Mouse (Mus musculus): ENCODE results near the gene Eef2. TPM values are rescaled to one million over a fixed set of nuclear protein-coding genes. Genes with fewer than 3 reads are reported as not detected.

Eef2 gene
- total and polyA plus RNA-seq, 3 experiments, result 1,752 to 4,660 (median 2,649) TPM

- peaks cover 90% of the 10 kb centered on the region for H3K79me2 ChIP-seq (replicated peaks; ENCODE audit: control insufficient read depth, extremely low read depth, insufficient read depth, poor library complexity, severe bottlenecking)
- peaks cover 57 to 88% of the 10 kb centered on the region in 2 experiments for H3K36me3 ChIP-seq (replicated peaks in 1 of 2; ENCODE audit: control insufficient read depth in 1 of 2, insufficient read depth in 1 of 2, low read length in 1 of 2)
- no peak overlapping the region for H3K4me3 ChIP-seq (replicated peaks in 1 of 3; ENCODE audit: low read depth in 2 of 3, low read length in 2 of 3, poor library complexity in 1 of 3)
- no peak overlapping the region for H3K9ac ChIP-seq (ENCODE audit: insufficient read depth, low read depth)
- no peaks in the 10 kb centered on the region for H3K9me3 ChIP-seq (replicated peaks; ENCODE audit: low read length)
- TF ChIP-seq BHLHE40 (IDR thresholded peaks at IDR 0.05; ENCODE audit: low read depth, low read length) (no peak), NELFE (IDR thresholded peaks at IDR 0.05; ENCODE audit: low read depth, low read length) (no peak)
- no peak overlapping the region for H3K4me2 ChIP-seq (ENCODE audit: insufficient read depth, low read depth, poor library complexity, severe bottlenecking)
- H3K27me3 ChIP-seq (replicated peaks), result no peaks in the 10 kb centered on the region
- H3K27ac ChIP-seq (ENCODE audit: insufficient read depth, low read depth), result no peak overlapping the region
- in situ Hi-C loops (cut with MboI; ENCODE audit: low pct_ligation_motif_present, low pct_unique_long_range_greater_than_20kb, low sequenced_read_pairs), result no loop called here
- peaks cover 28 to 98% of the 10 kb centered on the region in 2 experiments for H3K4me1 ChIP-seq (ENCODE audit: control insufficient read depth in 1 of 2, insufficient read depth in 2 of 2)
- DNase-seq (ENCODE audit: extremely low read depth), result no peak
- dilution Hi-C loops (cut with MboI; ENCODE audit: extremely low pct_ligation_motif_present, extremely low pct_unique_long_range_greater_than_20kb, low sequenced_read_pairs), result no loop called here
These were observed 31.8 kb upstream of the Eef2 start for GRCm38 (mm10) chr10:81144667-81145066.

- Histone ChIP-seq H3K9ac (ENCODE audit: insufficient read depth, low read depth) (no peak overlapping the region), H3K4me3 (replicated peaks in 1 of 3; ENCODE audit: low read depth in 2 of 3, low read length in 2 of 3, poor library complexity in 1 of 3) (no peak overlapping the region), H3K36me3 (replicated peaks in 1 of 2; ENCODE audit: control insufficient read depth in 1 of 2, insufficient read depth in 1 of 2, low read length in 1 of 2) (peaks cover 61 to 90% of the 10 kb centered on the region in 2 experiments), H3K27me3 (replicated peaks) (no peaks in the 10 kb centered on the region), H3K4me2 (ENCODE audit: insufficient read depth, low read depth, poor library complexity, severe bottlenecking) (no peak overlapping the region), H3K27ac (ENCODE audit: insufficient read depth, low read depth) (no peak overlapping the region), H3K4me1 (ENCODE audit: control insufficient read depth in 1 of 2, insufficient read depth in 2 of 2) (peaks cover 24 to 98% of the 10 kb centered on the region in 2 experiments), H3K79me2 (replicated peaks; ENCODE audit: control insufficient read depth, extremely low read depth, insufficient read depth, poor library complexity, severe bottlenecking) (peaks cover 86% of the 10 kb centered on the region), H3K9me3 (replicated peaks; ENCODE audit: low read length) (no peaks in the 10 kb centered on the region)
- dilution Hi-C loops (cut with MboI; ENCODE audit: extremely low pct_ligation_motif_present, extremely low pct_unique_long_range_greater_than_20kb, low sequenced_read_pairs) (no loop called here), in situ Hi-C loops (cut with MboI; ENCODE audit: low pct_ligation_motif_present, low pct_unique_long_range_greater_than_20kb, low sequenced_read_pairs) (no loop called here)
- TF ChIP-seq MEF2A (IDR thresholded peaks at IDR 0.05; ENCODE audit: borderline replicate concordance, low read depth, low read length) (no peak), HCFC1 (IDR thresholded peaks at IDR 0.05; ENCODE audit: low read depth, low read length) (no peak), MAFK (IDR thresholded peaks at IDR 0.05; ENCODE audit: insufficient replicate concordance, low read length) (no peak), MAZ (IDR thresholded peaks at IDR 0.05; ENCODE audit: low read depth, low read length) (no peak), ELF1 (IDR thresholded peaks at IDR 0.05; ENCODE audit: low read depth, low read length) (no peak), POLR2A (IDR thresholded peaks at IDR 0.05; ENCODE audit: low read depth, low read length) (no peak), ZKSCAN1 (IDR thresholded peaks at IDR 0.05; ENCODE audit: borderline replicate concordance, low read depth, low read length) (no peak), TBP (conservative IDR thresholded peaks at IDR 0.05; ENCODE audit: low read depth, low read length) (no peak), E2F4 (IDR thresholded peaks at IDR 0.05; ENCODE audit: insufficient replicate concordance, low read depth, low read length) (no peak), UBTF (IDR thresholded peaks at IDR 0.05; ENCODE audit: low read depth, low read length) (no peak), JUN (IDR thresholded peaks at IDR 0.05; ENCODE audit: insufficient read depth, low read depth, low read length) (no peak), SIN3A (IDR thresholded peaks at IDR 0.05; ENCODE audit: low read length) (no peak), KAT2A (IDR thresholded peaks at IDR 0.05; ENCODE audit: insufficient replicate concordance, low read length) (no peak), IRF4 (IDR thresholded peaks at IDR 0.05; ENCODE audit: low read depth, low read length) (no peak), POLR2AphosphoS2 (IDR thresholded peaks at IDR 0.05; ENCODE audit: low read depth, low read length) (no peak), MXI1 (IDR thresholded peaks at IDR 0.05; ENCODE audit: low read depth, low read length) (no peak), NELFE (IDR thresholded peaks at IDR 0.05; ENCODE audit: low read depth, low read length) (no peak), ZNF384 (IDR thresholded peaks at IDR 0.05; ENCODE audit: low read depth, low read length) (no peak), USF1 (IDR thresholded peaks at IDR 0.05; ENCODE audit: low read depth, low read length) (no peak)
- DNase-seq (ENCODE audit: extremely low read depth), result no peak
These were observed 31.1 kb upstream of the Eef2 start for GRCm38 (mm10) chr10:81145307-81145706.
